Mouse (Mus musculus) megakaryocyte, embryonic 14.5 days (primary cell): ENCODE measurements at regions not wholly inside any gene's neighbourhood (a gene's known extent, or its start where the extent isn't known, plus 50 kb on each side); places are given as distances from the start of the nearest gene placed in this dataset.

Experiments used
- FLI1 ChIP-seq: IDR thresholded peaks from 2 replicates; pipeline ENCODE4 v1.6.1; 2012; ENCODE audit warnings: low read length, inconsistent platforms, mixed read lengths
- GATA1 ChIP-seq: IDR thresholded peaks from 3 replicates; pipeline ENCODE4 v1.6.1; 2012; ENCODE audit warnings: mixed read lengths, low read length, inconsistent platforms, borderline replicate concordance

GRCm38 (mm10) chr10:56836130-56836529 is 459.0 kb downstream of the Gja1 start:
- TF ChIP-seq GATA1 (no peak), FLI1 (no peak)
